ENCODE assay signal across 36 mouse cellular contexts in the genomic region with DNA sequence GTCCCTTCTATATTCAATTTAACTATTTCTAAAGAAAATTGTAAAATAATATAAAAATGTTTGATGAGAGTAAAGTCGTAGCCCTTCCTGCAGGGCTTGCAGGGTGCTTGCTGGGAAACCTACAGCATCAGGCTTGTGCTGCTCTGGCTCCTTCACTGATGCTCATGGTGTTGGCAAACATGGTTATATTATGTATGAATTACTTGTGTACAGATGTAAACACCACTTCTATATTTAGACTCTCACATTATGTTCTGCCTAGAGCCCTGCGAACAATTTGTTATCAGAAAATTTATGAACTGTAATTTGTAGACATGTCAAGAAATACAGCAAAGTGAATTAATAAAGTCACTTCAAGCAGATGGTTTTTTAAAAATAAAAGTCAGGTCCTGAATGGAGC.
"Had no signal": no experiment of that assay in that cellular context is flagged by ENCODE, and none has a peak within 500 bp of the region (broad histone marks: within the 10 kb centered on the region; RNA-seq: fewer than 3 reads in every experiment).

No protein-coding gene starts in this region.

- H3K4me2 ChIP-seq: heart, embryonic 11.5 days; heart, embryonic 12.5 days; heart, embryonic 13.5 days; heart, embryonic 15.5 days; hindbrain, embryonic 12.5 days; hindbrain, embryonic 13.5 days; hindbrain, embryonic 14.5 days; hindbrain, embryonic 15.5 days; intestine, embryonic 15.5 days; kidney, embryonic 15.5 days had no signal

- H3K9me3 ChIP-seq: heart, embryonic 10.5 days; heart, embryonic 12.5 days; heart, embryonic 13.5 days; heart, embryonic 15.5 days; hindbrain, embryonic 10.5 days; hindbrain, embryonic 12.5 days; hindbrain, embryonic 13.5 days; hindbrain, embryonic 15.5 days; intestine, embryonic 15.5 days; kidney, embryonic 15.5 days had no signal

- H3K4me3 ChIP-seq: heart, adult 2 months; heart, embryonic 10.5 days; heart, embryonic 12.5 days; heart, embryonic 13.5 days; heart, embryonic 15.5 days; hindbrain, embryonic 10.5 days; hindbrain, embryonic 12.5 days; hindbrain, embryonic 13.5 days; hindbrain, embryonic 15.5 days; intestine, embryonic 15.5 days; kidney, embryonic 15.5 days; layer of hippocampus, adult 2 months had no signal

- DNase-seq: heart, adult 18-20 months; heart, adult 2 months; heart, postnatal 10 days; heart, postnatal 14 days; heart, postnatal 36 days; heart, postnatal 4 days; kidney, adult 11 months; kidney, adult 18-20 months; kidney, adult 2 months; kidney, adult 8-10 months; kidney, adult 9 months; kidney, postnatal 10 days; kidney, postnatal 14 days; kidney, postnatal 25 days; kidney, postnatal 36 days; kidney, postnatal 4 days; layer of hippocampus, adult 9-11 months had no signal

- H3K36me3 ChIP-seq: heart, embryonic 10.5 days; heart, embryonic 12.5 days; heart, embryonic 13.5 days; heart, embryonic 15.5 days; hindbrain, embryonic 10.5 days; hindbrain, embryonic 12.5 days; hindbrain, embryonic 13.5 days; hindbrain, embryonic 15.5 days; intestine, embryonic 15.5 days; kidney, embryonic 15.5 days had no signal

- ATAC-seq: hindbrain, embryonic 16.5 days; hindbrain, postnatal 0 days; inflammation-experienced regulatory T-cells, adult 6 months; intestine, embryonic 15.5 days; intestine, embryonic 16.5 days; intestine, postnatal 0 days had no signal

- H3K9ac ChIP-seq: heart, embryonic 12.5 days; heart, embryonic 13.5 days; heart, embryonic 15.5 days; hindbrain, embryonic 12.5 days; hindbrain, embryonic 13.5 days; hindbrain, embryonic 14.5 days; hindbrain, embryonic 15.5 days; intestine, embryonic 15.5 days; kidney, embryonic 15.5 days had no signal

- H3K4me1 ChIP-seq: heart, embryonic 10.5 days; heart, embryonic 12.5 days; heart, embryonic 13.5 days; heart, embryonic 15.5 days; hindbrain, embryonic 10.5 days; hindbrain, embryonic 12.5 days; hindbrain, embryonic 13.5 days; hindbrain, embryonic 15.5 days; intestine, embryonic 15.5 days had no signal

- H3K27ac ChIP-seq: heart, adult 2 months; heart, embryonic 10.5 days; heart, embryonic 13.5 days; heart, embryonic 15.5 days; hindbrain, embryonic 10.5 days; hindbrain, embryonic 12.5 days; hindbrain, embryonic 13.5 days; hindbrain, embryonic 14.5 days; hindbrain, embryonic 15.5 days; hindbrain, postnatal 0 days; intestine, embryonic 15.5 days; kidney, embryonic 15.5 days; kidney, postnatal 0 days; layer of hippocampus, adult 2 months had no signal

- H3K27me3 ChIP-seq: heart, embryonic 12.5 days; heart, embryonic 13.5 days; heart, embryonic 15.5 days; hindbrain, embryonic 12.5 days; hindbrain, embryonic 13.5 days; hindbrain, embryonic 15.5 days; intestine, embryonic 15.5 days; kidney, embryonic 15.5 days had no signal
